32 mouse cellular contexts compared by ENCODE assay signal in genomic region chr7:63900411-63900810, GRCm38 (mm10). TPM values are rescaled to one million over a fixed set of nuclear protein-coding genes. Genes with fewer than 3 reads are reported as not detected.
"Had no signal": no experiment of that assay in that cellular context is flagged by ENCODE, and none has a peak within 500 bp of the region (broad histone marks: within the 10 kb centered on the region; RNA-seq: fewer than 3 reads in every experiment).

No protein-coding gene starts in this region.

- H3K36me3 ChIP-seq: intestine, embryonic 15.5 days; kidney, embryonic 15.5 days; limb, embryonic 12.5 days; limb, embryonic 15.5 days; liver, embryonic 13.5 days had no signal

- H3K27ac ChIP-seq: intestine, embryonic 15.5 days; kidney, embryonic 15.5 days; limb, embryonic 12.5 days; limb, embryonic 15.5 days; liver, embryonic 13.5 days had no signal

- H3K9ac ChIP-seq: intestine, embryonic 15.5 days; kidney, embryonic 15.5 days; limb, embryonic 12.5 days; limb, embryonic 15.5 days; liver, embryonic 13.5 days had no signal

- H3K4me3 ChIP-seq: intestine, embryonic 15.5 days; kidney, embryonic 15.5 days; limb, embryonic 12.5 days; limb, embryonic 15.5 days; liver, embryonic 13.5 days had no signal

- H3K27me3 ChIP-seq: intestine, embryonic 15.5 days; kidney, embryonic 15.5 days; limb, embryonic 15.5 days had no signal

- H3K9me3 ChIP-seq: intestine, embryonic 15.5 days; kidney, embryonic 15.5 days; limb, embryonic 12.5 days; limb, embryonic 15.5 days; liver, embryonic 13.5 days had no signal

- DNase-seq: kidney, adult 11 months; kidney, adult 8-10 months; kidney, postnatal 10 days; kidney, postnatal 36 days; layer of hippocampus, adult 9-11 months; left cerebral cortex, postnatal 4 days; liver, embryonic 13.5 days; lung, adult 2 months; lung, postnatal 14 days; lung, postnatal 4 days; midbrain, embryonic 14.5 days; thymus, adult 18-20 months; thymus, postnatal 25 days had no signal

- ATAC-seq: intestine, embryonic 15.5 days had no signal

- H3K4me2 ChIP-seq: intestine, embryonic 15.5 days; kidney, embryonic 15.5 days; limb, embryonic 12.5 days; limb, embryonic 15.5 days; liver, embryonic 13.5 days; midbrain, embryonic 11.5 days had no signal

RNA-seq across cellular contexts. Expression of gene E030018B13Rik, which starts 16.2 kb away (rescaled TPM):
- total RNA-seq: layer of hippocampus, postnatal 25 days; left cerebral cortex, adult 8-10 months; left cerebral cortex, postnatal 14 days; left cerebral cortex, postnatal 4 days; megakaryocyte progenitor cell, adult 5-6 weeks; megakaryocyte-erythroid progenitor cell, adult 5-6 weeks; midbrain, postnatal 0 days; neutrophil, adult 5-6 weeks had no signal
- polyA plus RNA-seq: intestine, embryonic 15.5 days; kidney, embryonic 15.5 days; limb, embryonic 12.5 days; limb, embryonic 15.5 days; liver, embryonic 13.5 days; liver, embryonic 16.5 days; lung, adult 2 months; lung, embryonic 16.5 days; midbrain, embryonic 14.5 days; midbrain, postnatal 0 days; neural tube, embryonic 11.5 days; small intestine, adult 2 months; spleen, adult 2 months; stomach, embryonic 16.5 days; testis, adult 2 months had no signal
